Mouse (Mus musculus): ENCODE measurements around the gene Hk3.

Gene Hk3

GRCm38 (mm10) chr13:55021194-55021779, at the start of gene Hk3:
TSS of gene Hk3 (minus strand) at chr13:55021385.
- DNase-seq (ENCODE audit: low spot score in 2 of 2) = no peak

GRCm38 (mm10) chr13:55069719-55070118, 48.5 kb upstream of the Hk3 start:
- DNase-seq (ENCODE audit: low spot score in 2 of 2) = no peak

- DNase-seq (ENCODE audit: low spot score in 2 of 2) = peak in 1 of 2 experiments; percentile 24
Observed at GRCm38 (mm10) chr13:55063276-55063675, 42.1 kb upstream of the Hk3 start.

- peak; percentile 6 to 8 for DNase-seq (ENCODE audit: low spot score in 2 of 2)
Observed at GRCm38 (mm10) chr13:55058042-55058441, 36.9 kb upstream of the Hk3 start.

GRCm38 (mm10) chr13:55047706-55048105, 26.5 kb upstream of the Hk3 start:
- DNase-seq (ENCODE audit: low spot score in 2 of 2) = no peak

- DNase-seq (ENCODE audit: low spot score in 2 of 2) = no peak
Observed at GRCm38 (mm10) chr13:55040016-55040415, 18.8 kb upstream of the Hk3 start.

- DNase-seq (ENCODE audit: low spot score in 2 of 2) = no peak
Observed at GRCm38 (mm10) chr13:55024215-55024614, 3.0 kb upstream of the Hk3 start.

- peak; percentile 21 to 27 for DNase-seq (ENCODE audit: low spot score in 2 of 2)
Observed at GRCm38 (mm10) chr13:55022715-55023114, 1.5 kb upstream of the Hk3 start.

GRCm38 (mm10) chr13:55022256-55022655, 1.1 kb upstream of the Hk3 start:
- no peak for DNase-seq (ENCODE audit: low spot score in 2 of 2)

GRCm38 (mm10) chr13:55020051-55020450, 1.1 kb downstream of the Hk3 start:
- DNase-seq (ENCODE audit: low spot score in 2 of 2) = no peak

- no peak for DNase-seq (ENCODE audit: low spot score in 2 of 2)
Observed at GRCm38 (mm10) chr13:55019181-55019580, 2.0 kb downstream of the Hk3 start.

- no peak for DNase-seq (ENCODE audit: low spot score in 2 of 2)
Observed at GRCm38 (mm10) chr13:55018700-55019099, 2.5 kb downstream of the Hk3 start.

GRCm38 (mm10) chr13:55017898-55018599, 3.1 kb downstream of the Hk3 start:
- peak; percentile 37 to 59 for DNase-seq (ENCODE audit: low spot score in 2 of 2)

GRCm38 (mm10) chr13:55017154-55017897, 3.9 kb downstream of the Hk3 start:
- DNase-seq (ENCODE audit: low spot score in 2 of 2) = peak; percentile 26 to 51

GRCm38 (mm10) chr13:55014451-55014850, 6.7 kb downstream of the Hk3 start:
- DNase-seq (ENCODE audit: low spot score in 2 of 2) = no peak

GRCm38 (mm10) chr13:55013702-55014344, 7.4 kb downstream of the Hk3 start:
- DNase-seq (ENCODE audit: low spot score in 2 of 2) = peak; percentile 21 to 46

GRCm38 (mm10) chr13:55011981-55012478, 9.2 kb downstream of the Hk3 start:
- DNase-seq (ENCODE audit: low spot score in 2 of 2) = no peak

- no peak for DNase-seq (ENCODE audit: low spot score in 2 of 2)
Observed at GRCm38 (mm10) chr13:55011103-55011502, 10.1 kb downstream of the Hk3 start.

GRCm38 (mm10) chr13:55008589-55008988, 12.6 kb downstream of the Hk3 start:
- DNase-seq (ENCODE audit: low spot score in 2 of 2) = no peak

- no peak for DNase-seq (ENCODE audit: low spot score in 2 of 2)
Observed at GRCm38 (mm10) chr13:55006415-55006742, 14.8 kb downstream of the Hk3 start.

- DNase-seq (ENCODE audit: low spot score in 2 of 2) = no peak
Observed at GRCm38 (mm10) chr13:55005691-55006414, 15.3 kb downstream of the Hk3 start.

GRCm38 (mm10) chr13:55004646-55005045, 16.5 kb downstream of the Hk3 start:
- no peak for DNase-seq (ENCODE audit: low spot score in 2 of 2)
